Mouse (Mus musculus): ENCODE data around the gene Mapk13.

- TF ChIP-seq CTCF (IDR thresholded peaks at IDR 0.05; ENCODE audit: borderline replicate concordance, insufficient read depth, low read length) (no peak), POLR2A (IDR thresholded peaks at IDR 0.05; ENCODE audit: low read depth, low read length) (no peak)
Observed at GRCm38 (mm10) chr17:28743145-28743866, 25.8 kb upstream of the Mapk13 start.
